Mouse (Mus musculus): ENCODE results near the gene Hspa12b. TPM values are rescaled to one million over a fixed set of nuclear protein-coding genes. Genes with fewer than 3 reads are reported as not detected.

Hspa12b gene
- total RNA-seq, 2 experiments from 2014 or later, result 7.2 to 11.9 TPM

- DNase-seq (ENCODE audit: low spot score in 2 of 2), result peak; percentile 74 to 80
- intact Hi-C loops (cut with DNase I), result no loop called here
These were observed 44.5 kb downstream of the Hspa12b start for GRCm38 (mm10) chr2:131171401-131172104.

GRCm38 (mm10) chr2:131172322-131172721, 45.2 kb downstream of the Hspa12b start:
- DNase-seq (ENCODE audit: low spot score in 2 of 2), result no peak
- intact Hi-C loops (cut with DNase I), result no loop called here

DNA sequence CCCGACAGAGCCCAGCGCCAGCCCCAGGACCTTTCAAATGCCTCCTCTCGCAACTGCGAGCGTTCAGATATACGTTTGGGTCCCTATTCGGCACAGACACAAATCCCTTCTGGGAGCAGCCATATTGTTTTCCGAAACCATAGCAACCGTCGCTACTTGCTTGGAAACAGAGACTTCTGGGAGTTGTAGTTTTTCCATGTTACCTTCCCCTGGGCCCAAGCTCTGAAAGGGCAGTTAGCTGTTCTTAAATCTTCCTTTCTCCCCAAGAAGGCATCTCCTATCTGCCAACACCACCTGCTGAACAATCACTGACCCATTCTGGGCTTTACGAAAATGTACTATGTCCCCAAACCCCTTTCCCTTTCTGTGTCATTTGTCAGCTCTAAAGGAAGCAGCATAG, 47.6 kb downstream of the Hspa12b start:
- intact Hi-C loops (cut with DNase I), result loop anchor here (5.0 kb wide), 1 partner anchor 88 kb away; the partner anchor contains the start of gene Pank2
- peak; percentile 51 to 72 for DNase-seq (ENCODE audit: low spot score in 2 of 2)

GRCm38 (mm10) chr2:131175286-131175944, 48.3 kb downstream of the Hspa12b start:
- no peak for DNase-seq (ENCODE audit: low spot score in 2 of 2)
- intact Hi-C loops (cut with DNase I), result loop anchor here (5.0 kb wide), 1 partner anchor 87 kb away; the partner anchor contains the start of gene Pank2

DNA sequence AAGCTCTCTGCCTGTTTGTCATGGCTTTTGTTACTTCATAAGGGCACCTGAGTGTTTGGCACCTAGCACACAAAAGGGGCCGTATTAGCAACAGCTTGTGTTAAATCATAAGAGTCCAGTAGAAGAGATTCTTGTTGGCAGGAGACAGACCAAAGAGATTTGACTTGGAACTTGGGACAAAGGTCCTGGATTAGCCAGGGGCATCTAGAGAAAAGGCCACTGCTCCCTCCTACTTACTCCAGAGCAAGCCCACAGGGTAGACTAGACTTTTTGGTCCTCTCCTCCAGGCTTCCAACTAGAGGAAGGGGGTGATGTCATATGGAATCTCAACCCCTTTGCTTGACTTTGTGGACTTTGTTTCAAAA, 48.8 kb downstream of the Hspa12b start:
- DNase-seq (ENCODE audit: low spot score in 2 of 2), result no peak
- intact Hi-C loops (cut with DNase I), result loop anchor here (5.0 kb wide), 1 partner anchor 86 kb away; the partner anchor contains the start of gene Pank2

DNA sequence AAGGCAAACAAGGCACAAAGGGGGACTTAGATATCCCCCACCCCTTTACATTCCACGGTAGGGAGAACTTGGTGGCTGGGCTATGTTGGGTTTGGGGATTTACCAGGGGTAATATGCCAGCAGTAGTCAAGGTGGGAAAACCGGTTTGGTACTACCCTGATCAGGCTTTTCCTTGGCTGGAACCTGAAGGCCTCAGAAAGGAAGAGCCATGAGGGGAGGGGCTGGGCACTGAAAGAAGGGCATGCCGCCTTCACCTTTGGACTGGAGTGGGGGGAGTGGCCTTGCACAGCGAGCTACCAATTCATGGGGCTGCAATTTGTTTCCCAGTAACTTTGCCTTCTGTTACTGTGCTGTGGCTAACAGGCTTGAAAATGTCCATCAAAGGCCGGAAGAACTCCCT, 49.4 kb downstream of the Hspa12b start:
- intact Hi-C loops (cut with DNase I), result loop anchor here (5.0 kb wide), 1 partner anchor 86 kb away; the partner anchor contains the start of gene Pank2
- DNase-seq (ENCODE audit: low spot score in 2 of 2), result no peak

DNA sequence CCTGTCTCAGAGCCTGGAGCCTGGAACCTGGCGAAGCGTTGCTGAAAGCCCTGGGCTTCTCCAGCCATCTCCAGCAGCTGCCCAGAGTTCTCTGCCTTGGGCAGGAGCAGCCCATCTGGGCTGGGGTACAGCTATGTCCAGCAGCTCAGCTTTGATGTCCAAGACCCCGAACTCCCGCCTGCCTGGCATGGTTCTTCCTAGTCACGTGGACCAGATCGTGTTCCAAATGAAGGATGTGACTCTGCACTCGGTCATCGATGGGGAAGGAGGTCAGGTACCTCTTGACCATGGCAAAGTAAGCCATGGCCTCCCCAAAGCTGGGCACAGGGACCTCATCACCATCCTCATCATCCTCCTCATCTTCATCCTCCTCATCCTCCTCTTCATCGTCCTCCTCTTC, 50.9 kb downstream of the Hspa12b start:
- no peak for DNase-seq (ENCODE audit: low spot score in 2 of 2)
- intact Hi-C loops (cut with DNase I), result loop anchor here (5.0 kb wide), 1 partner anchor 84 kb away; the partner anchor contains the start of gene Pank2

DNA sequence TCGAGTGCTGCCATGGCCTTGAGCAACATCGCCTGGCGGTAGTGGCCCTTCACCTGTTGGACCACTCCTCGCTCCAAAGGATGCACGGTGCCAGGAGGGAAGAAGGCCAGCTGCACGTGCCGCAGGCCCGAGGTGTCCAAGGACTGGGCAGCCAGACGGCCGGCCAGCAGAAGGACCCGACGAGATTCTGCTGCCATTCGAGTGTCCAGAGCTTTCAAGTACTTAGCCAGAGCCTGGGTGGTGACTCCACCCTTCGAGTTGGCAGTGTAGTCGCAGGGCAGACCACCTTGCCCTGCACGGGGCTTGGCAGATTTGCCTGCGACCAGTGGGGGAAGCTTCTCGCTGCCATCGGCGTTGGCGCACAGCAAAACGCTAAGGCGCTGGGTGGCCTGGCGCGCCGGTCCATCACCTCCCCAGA, 51.8 kb downstream of the Hspa12b start:
- intact Hi-C loops (cut with DNase I), result loop anchor here (5.0 kb wide), 1 partner anchor 83 kb away; the partner anchor contains the start of gene Pank2
- DNase-seq (ENCODE audit: low spot score in 2 of 2), result no peak

GRCm38 (mm10) chr2:131179246-131179886, 52.3 kb downstream of the Hspa12b start:
- intact Hi-C loops (cut with DNase I), result loop anchor here (5.0 kb wide), 1 partner anchor 83 kb away; the partner anchor contains the start of gene Pank2
- DNase-seq (ENCODE audit: low spot score in 2 of 2), result peak; percentile 65 to 69

DNA sequence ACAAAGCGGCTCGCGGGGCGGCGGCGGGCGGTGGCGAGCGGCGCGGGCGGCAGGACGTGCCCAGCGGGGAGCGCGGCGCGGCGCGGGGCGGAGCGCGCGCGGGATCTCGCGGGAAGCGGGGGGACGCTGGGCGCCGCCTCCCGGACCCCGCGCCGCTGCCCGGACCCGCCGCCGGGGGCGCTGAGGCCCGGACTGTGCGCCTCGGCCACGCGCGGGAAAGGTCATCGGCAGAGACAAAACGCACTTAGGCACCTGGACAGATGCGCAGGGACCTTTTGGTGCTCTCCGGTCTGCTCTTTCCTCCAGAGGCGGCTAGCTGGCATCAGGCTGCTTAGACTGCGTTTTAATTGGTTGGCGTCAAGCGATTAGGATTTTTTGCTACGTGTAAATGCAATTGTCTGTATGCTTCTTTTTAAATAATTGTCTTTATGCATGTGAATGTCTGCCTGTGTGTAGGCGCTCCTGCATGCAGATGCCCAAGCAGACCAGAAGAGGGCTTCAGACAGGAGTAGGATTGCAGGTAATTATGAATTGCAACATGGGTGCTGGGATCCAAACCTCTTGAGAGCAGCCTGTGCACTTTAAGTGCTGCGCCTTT, 53.0 kb downstream of the Hspa12b start, which contains the start of gene Cenpb:
Gene Cenpb (minus strand): TSS at position 78 of the 598 bp plus-strand sequence.
- intact Hi-C loops (cut with DNase I), result loop anchor here (2.0 to 5.0 kb wide), 2 partner anchors 31 to 82 kb away; partner anchors contain the start of gene Pank2
- DNase-seq (ENCODE audit: low spot score in 2 of 2), result peak; percentile 85 to 87

- intact Hi-C loops (cut with DNase I), result no loop called here
- DNase-seq (ENCODE audit: low spot score in 2 of 2), result no peak
These were observed 59.3 kb downstream of the Hspa12b start for GRCm38 (mm10) chr2:131186343-131186742.

DNA sequence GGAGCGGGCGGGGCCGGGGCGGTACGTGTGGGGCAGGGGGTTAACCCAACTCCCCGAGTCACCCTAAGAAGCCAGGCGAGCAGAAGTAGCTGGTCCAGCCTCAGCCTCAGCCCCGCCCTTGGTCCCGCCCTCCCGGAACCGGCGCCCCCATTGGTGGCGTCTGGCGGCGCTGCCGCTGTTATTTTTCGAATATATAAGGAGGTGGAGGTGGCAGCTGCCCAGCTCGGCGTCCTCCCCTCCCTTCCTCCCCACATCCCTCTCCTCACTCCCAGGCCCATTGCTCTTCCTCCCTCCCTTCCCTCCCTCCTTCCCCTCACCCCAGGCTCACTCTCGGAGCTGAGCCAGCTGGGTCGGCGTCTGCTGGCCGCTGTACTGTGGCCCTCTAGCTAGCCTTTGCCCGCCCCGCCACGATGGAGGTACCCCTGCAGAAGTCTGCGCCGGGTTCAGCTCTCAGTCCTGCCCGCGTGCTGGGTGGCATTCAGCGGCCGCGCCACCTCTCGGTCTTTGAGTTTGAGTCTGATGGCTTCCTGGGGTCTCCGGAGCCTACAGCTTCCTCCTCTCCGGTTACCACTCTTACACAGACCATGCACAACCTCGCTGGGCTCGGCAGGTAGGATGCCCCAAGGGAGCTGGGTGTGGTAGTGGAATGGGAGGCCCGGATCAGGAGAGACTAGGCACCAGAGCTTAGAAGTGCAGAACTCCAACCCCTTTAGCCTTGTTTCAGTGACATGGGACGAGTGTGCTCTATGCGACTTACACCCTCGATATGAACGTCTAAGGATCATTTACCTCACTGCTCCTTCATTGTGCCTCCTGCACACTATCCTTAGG, 59.9 kb downstream of the Hspa12b start, which contains the start of the genes Cdc25b and Spef1:
Gene Cdc25b (plus strand): TSS at position 179 of the 831 bp plus-strand sequence.
Gene Spef1 (minus strand): TSS at position 512 of the 831 bp plus-strand sequence.
- intact Hi-C loops (cut with DNase I), result no loop called here
- DNase-seq (ENCODE audit: low spot score in 2 of 2), result peak; percentile 76 to 79

DNA sequence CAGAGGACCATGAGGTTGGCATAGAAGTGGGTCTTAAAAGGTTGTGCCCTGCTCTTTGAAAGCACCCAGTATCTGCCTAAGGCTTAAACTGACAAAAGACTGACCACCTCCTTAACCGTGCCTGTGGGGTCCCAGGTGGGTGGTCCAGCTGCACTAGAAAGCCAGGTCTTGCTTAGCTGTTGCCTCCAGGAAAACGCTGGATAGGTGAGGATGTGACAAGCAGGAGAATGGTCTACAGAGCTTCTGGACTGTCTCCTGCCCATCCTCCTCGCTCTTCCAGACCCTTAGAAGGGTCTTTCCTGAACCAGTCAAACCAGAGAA, 60.5 kb downstream of the Hspa12b start:
- DNase-seq (ENCODE audit: low spot score in 2 of 2), result no peak
- intact Hi-C loops (cut with DNase I), result no loop called here

GRCm38 (mm10) chr2:131188311-131188710, 61.2 kb downstream of the Hspa12b start:
- no peak for DNase-seq (ENCODE audit: low spot score in 2 of 2)
- intact Hi-C loops (cut with DNase I), result no loop called here

DNA sequence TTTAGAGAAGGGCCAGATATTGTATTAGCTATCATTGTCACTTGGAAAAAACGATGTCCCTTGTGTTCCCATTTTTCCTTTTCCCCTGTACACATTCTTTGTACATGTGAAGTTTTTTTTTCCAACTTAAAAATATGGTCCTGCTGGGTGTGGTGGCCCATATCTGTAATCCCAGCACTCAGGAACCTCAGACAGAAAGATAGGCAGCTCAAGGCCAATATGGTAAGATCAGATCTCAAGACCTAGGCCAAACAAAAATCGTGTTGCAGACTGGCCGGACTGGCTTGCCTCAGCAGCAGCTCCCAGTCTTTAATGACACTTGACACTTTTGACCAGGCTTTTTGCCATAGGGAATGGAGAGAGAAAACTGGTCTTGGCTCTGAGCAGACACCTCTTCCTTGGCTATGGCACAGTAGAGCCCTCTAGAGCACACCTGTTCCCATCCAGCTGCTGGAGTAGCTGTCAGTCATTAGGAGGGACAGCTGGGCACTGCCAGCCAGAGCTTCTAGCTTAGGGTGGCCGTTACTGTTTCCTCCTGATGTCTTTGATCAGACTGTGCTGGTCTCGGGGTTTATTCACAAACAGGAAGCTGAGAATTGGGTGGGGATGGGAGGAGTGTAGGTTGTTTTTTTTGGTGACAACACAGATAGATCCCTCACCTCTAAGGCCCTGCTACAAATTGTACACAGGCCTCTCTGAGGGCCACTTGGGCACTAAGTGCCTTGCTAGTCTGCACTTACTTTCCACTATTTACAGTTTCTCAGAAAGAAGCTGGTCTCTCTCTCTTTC, 62.6 kb downstream of the Hspa12b start:
- no peak for DNase-seq (ENCODE audit: low spot score in 2 of 2)
- intact Hi-C loops (cut with DNase I), result no loop called here

GRCm38 (mm10) chr2:131190344-131191004, 63.4 kb downstream of the Hspa12b start:
- intact Hi-C loops (cut with DNase I), result no loop called here
- no peak for DNase-seq (ENCODE audit: low spot score in 2 of 2)

GRCm38 (mm10) chr2:131191005-131191390, 63.9 kb downstream of the Hspa12b start:
- intact Hi-C loops (cut with DNase I), result no loop called here
- DNase-seq (ENCODE audit: low spot score in 2 of 2), result no peak

Data from left cerebral cortex, postnatal 36 days (tissue).